Mouse (Mus musculus) testis, postnatal 10 days (tissue): ENCODE data around the gene Otx2.

Source experiments
- DNase-seq: peaks from one replicate; pipeline ENCODE4 v3.0.0; 2021; ENCODE audit warnings: low spot score

The Otx2 gene

GRCm38 (mm10) chr14:48673541-48673940, at the start of gene Otx2:
Gene Otx2 (minus strand): TSS chr14:48673819.
- DNase-seq: no peak

GRCm38 (mm10) chr14:48722763-48723162, 49.1 kb upstream of the Otx2 start:
- DNase-seq: no peak

GRCm38 (mm10) chr14:48719296-48719695, 45.7 kb upstream of the Otx2 start:
- no peak for DNase-seq

- no peak for DNase-seq
These were observed 44.1 kb upstream of the Otx2 start for GRCm38 (mm10) chr14:48717632-48718279.

- no peak for DNase-seq
These were observed 42.8 kb upstream of the Otx2 start for GRCm38 (mm10) chr14:48716456-48716855.

GRCm38 (mm10) chr14:48710871-48711370, 37.3 kb upstream of the Otx2 start:
- DNase-seq: no peak

- no peak for DNase-seq
These were observed 36.6 kb upstream of the Otx2 start for GRCm38 (mm10) chr14:48710062-48710870.

GRCm38 (mm10) chr14:48709371-48710061, 35.9 kb upstream of the Otx2 start:
- no peak for DNase-seq

GRCm38 (mm10) chr14:48707844-48708383, 34.3 kb upstream of the Otx2 start:
- DNase-seq: no peak

GRCm38 (mm10) chr14:48707391-48707790, 33.8 kb upstream of the Otx2 start:
- no peak for DNase-seq

- no peak for DNase-seq
These were observed 27.3 kb upstream of the Otx2 start for GRCm38 (mm10) chr14:48700790-48701370.

- no peak for DNase-seq
These were observed 6.0 kb upstream of the Otx2 start for GRCm38 (mm10) chr14:48679590-48679989.

GRCm38 (mm10) chr14:48678674-48679073, 5.1 kb upstream of the Otx2 start:
- DNase-seq: no peak

- no peak for DNase-seq
These were observed 615 bp upstream of the Otx2 start for GRCm38 (mm10) chr14:48674036-48674831.

- DNase-seq: no peak
These were observed 925 bp downstream of the Otx2 start for GRCm38 (mm10) chr14:48672611-48673176.

- no peak for DNase-seq
These were observed 2.0 kb downstream of the Otx2 start for GRCm38 (mm10) chr14:48671480-48672240.

GRCm38 (mm10) chr14:48670761-48671479, 2.7 kb downstream of the Otx2 start:
- DNase-seq: no peak

- no peak for DNase-seq
These were observed 3.4 kb downstream of the Otx2 start for GRCm38 (mm10) chr14:48670258-48670630.

GRCm38 (mm10) chr14:48669541-48670257, 3.9 kb downstream of the Otx2 start:
- DNase-seq: no peak
